Mouse (Mus musculus) kidney, adult 2 months (tissue): ENCODE data around the gene 2410131K14Rik.

Experiments used
- CTCF ChIP-seq: fragments of 200-500 bp; conservative IDR thresholded peaks from 2 replicates; pipeline ENCODE4 v1.5.1; 2011; ENCODE audit warnings: low read depth, mild to moderate bottlenecking, control low read depth, low read length, moderate library complexity, mixed read lengths; ENCODE audit not compliant: insufficient read depth, insufficient read length
- POLR2A ChIP-seq: fragments of 200-500 bp; IDR thresholded peaks from one replicate; pipeline ENCODE4 v1.6.1; 2011; ENCODE audit warnings: low read depth, low read length, control low read depth

- no peak for TF ChIP-seq POLR2A
- no peak for TF ChIP-seq CTCF
Observed at GRCm38 (mm10) chr5:118261181-118261580, 16.2 kb downstream of the 2410131K14Rik start.
